Mouse (Mus musculus) testis, adult 2 months (tissue): ENCODE measurements at regions not wholly inside any gene's neighbourhood (a gene's known extent, or its start where the extent isn't known, plus 50 kb on each side); places are given as distances from the start of the nearest gene placed in this dataset.

ENCODE experiments used
- H3K27ac ChIP-seq: fragments of 200-500 bp; 2 replicates; pipeline ENCODE4 v1.5.1; 2012; ENCODE audit warnings: low read depth, low read length; ENCODE audit not compliant: control insufficient read depth, insufficient read depth
- H3K27me3 ChIP-seq: fragments of 200-500 bp; 2 replicates; pipeline ENCODE4 v1.6.1; 2012; ENCODE audit warnings: mild to moderate bottlenecking, low read length, moderate library complexity; ENCODE audit not compliant: control insufficient read depth, insufficient read depth
- H3K36me3 ChIP-seq: fragments of 200-500 bp; 2 replicates; pipeline ENCODE4 v1.6.1; 2012; ENCODE audit warnings: mild to moderate bottlenecking, low read length; ENCODE audit not compliant: control insufficient read depth, insufficient read depth
- H3K4me1 ChIP-seq: fragments of 200-500 bp; 2 replicates; pipeline ENCODE4 v1.6.1; 2012; ENCODE audit warnings: low read length; ENCODE audit not compliant: control insufficient read depth, insufficient read depth
- H3K4me3 ChIP-seq: fragments of 200-500 bp; 2 replicates; pipeline ENCODE4 v1.5.1; 2012; ENCODE audit warnings: low read depth, mild to moderate bottlenecking, low read length, moderate library complexity, mixed read lengths; ENCODE audit not compliant: control insufficient read depth
- CTCF ChIP-seq: fragments of 200-500 bp; IDR thresholded peaks from 2 replicates; pipeline ENCODE4 v1.5.1; 2012; ENCODE audit warnings: low read depth, mild to moderate bottlenecking, inconsistent platforms, low read length, moderate library complexity; ENCODE audit not compliant: control insufficient read depth, insufficient read depth, insufficient replicate concordance
- POLR2A ChIP-seq: fragments of 200-500 bp; IDR thresholded peaks from 2 replicates; pipeline ENCODE4 v1.6.1; 2012; ENCODE audit warnings: low read depth, mild to moderate bottlenecking, inconsistent platforms, low read length, moderate library complexity; ENCODE audit not compliant: control insufficient read depth

DNA sequence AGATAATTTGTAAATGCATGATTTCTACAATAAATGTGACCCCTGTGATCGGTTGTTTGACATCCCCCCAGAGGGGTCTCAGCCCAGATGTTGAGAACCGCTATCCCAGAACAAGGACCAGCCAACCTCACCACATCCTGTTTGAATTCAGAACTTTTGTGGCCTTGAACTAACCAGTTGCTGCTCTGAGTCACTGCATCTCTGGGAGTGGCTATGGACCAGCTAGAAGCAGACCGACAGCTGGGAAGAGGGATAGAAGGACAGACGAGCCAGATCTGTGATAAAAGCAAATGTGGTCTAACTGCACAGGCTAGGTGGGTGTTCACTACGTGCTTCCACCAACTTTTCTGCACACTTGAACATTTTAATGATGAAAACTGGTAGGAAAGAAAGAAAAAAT lies 89.0 kb downstream of the Kctd15 start:
- peaks cover 17% of the 10 kb centered on the region for H3K4me1 ChIP-seq
- no peaks in the 10 kb centered on the region for H3K36me3 ChIP-seq
- no peak overlapping the region for H3K4me3 ChIP-seq
- no peaks in the 10 kb centered on the region for H3K27me3 ChIP-seq
- no peak overlapping the region for H3K27ac ChIP-seq
- TF ChIP-seq POLR2A (no peak), CTCF (no peak)

DNA sequence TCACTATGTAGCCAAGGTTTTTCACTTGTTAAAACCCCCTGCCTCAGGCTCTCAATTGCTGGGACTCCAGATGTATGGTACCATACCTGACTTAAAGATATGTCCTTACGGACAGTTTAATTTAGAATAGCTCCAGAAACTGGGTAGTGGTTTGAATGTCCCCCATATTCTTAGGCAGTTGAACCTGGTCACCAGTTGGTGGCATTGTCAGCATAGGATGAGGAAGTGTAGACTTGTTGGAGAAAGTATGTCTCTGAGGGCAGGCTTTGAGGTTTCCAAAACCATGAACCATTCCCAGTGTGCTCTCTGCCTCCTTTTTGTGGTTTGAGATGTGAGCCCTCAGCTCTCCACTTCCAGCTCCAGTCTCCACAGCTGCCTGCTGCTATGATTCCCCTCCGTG lies 94.4 kb downstream of the Kctd15 start:
- no peaks in the 10 kb centered on the region for H3K4me1 ChIP-seq
- H3K36me3 ChIP-seq = no peaks in the 10 kb centered on the region
- no peak for TF ChIP-seq POLR2A
- no peak for TF ChIP-seq CTCF
- H3K4me3 ChIP-seq = no peak overlapping the region
- H3K27me3 ChIP-seq = no peaks in the 10 kb centered on the region
- no peak overlapping the region for H3K27ac ChIP-seq

DNA sequence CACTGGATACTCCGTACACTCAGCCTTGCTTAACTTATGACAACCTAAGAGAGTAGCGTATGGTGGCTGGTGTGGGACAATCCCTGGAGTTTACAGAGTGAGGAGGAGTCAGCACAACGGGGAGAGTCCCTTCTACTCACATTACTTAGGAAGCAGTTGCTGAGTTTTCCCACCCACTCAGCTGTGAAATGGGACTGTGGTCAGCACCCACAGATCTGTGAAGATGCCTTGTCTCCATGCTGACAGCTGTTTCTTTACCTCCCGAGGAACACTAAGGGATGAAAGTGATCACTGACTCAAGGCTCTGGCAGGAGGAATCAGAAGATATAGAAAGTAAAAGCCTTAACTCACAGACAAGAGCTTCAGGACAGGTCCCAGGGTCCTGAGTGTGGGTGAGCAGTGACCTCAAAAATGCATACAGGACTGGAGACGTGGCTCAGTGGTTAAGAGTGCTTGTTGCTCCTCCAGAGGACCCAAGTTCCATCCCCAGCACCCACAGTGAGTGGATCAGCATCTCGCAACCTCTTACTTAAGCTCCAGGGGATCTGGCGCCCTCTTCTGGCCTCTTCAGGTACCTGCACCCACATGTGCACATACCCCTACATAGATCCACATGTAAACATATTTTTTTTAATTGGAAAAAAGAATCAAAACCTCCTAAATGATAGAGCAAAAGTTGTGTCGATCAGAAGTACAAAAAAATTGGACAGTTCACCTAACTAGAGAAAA lies 97.8 kb downstream of the Kctd15 start:
- no peaks in the 10 kb centered on the region for H3K27me3 ChIP-seq
- H3K4me3 ChIP-seq = no peak overlapping the region
- TF ChIP-seq POLR2A = no peak
- TF ChIP-seq CTCF = peak; percentile 68; the same call in 1 of the 2 replicates
- no peaks in the 10 kb centered on the region for H3K36me3 ChIP-seq
- H3K4me1 ChIP-seq = no peaks in the 10 kb centered on the region
- H3K27ac ChIP-seq = no peak overlapping the region

DNA sequence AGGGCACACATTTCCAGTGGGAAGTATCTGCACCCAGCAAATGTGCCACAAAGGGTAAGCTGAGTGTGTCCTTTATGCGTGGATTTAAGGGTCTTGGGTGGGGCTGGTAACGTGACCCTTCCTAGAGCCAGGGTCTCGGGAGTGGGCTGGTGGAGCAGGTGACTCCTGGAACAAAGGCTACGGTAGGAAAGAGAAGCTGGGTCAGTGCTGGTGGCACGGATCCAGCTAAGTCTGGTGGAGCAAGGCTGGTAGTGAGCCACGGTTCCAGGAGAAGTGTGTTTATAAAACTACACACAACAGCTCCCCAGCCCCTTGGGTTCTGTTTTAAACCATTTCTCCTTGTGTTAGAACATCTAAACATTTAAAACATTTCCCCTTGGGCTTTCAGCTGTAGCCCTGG lies 101.3 kb downstream of the Kctd15 start:
- Histone ChIP-seq H3K4me1 (no peaks in the 10 kb centered on the region), H3K27me3 (no peaks in the 10 kb centered on the region), H3K27ac (no peak overlapping the region), H3K36me3 (no peaks in the 10 kb centered on the region), H3K4me3 (no peak overlapping the region)
- TF ChIP-seq CTCF (no peak), POLR2A (no peak)

DNA sequence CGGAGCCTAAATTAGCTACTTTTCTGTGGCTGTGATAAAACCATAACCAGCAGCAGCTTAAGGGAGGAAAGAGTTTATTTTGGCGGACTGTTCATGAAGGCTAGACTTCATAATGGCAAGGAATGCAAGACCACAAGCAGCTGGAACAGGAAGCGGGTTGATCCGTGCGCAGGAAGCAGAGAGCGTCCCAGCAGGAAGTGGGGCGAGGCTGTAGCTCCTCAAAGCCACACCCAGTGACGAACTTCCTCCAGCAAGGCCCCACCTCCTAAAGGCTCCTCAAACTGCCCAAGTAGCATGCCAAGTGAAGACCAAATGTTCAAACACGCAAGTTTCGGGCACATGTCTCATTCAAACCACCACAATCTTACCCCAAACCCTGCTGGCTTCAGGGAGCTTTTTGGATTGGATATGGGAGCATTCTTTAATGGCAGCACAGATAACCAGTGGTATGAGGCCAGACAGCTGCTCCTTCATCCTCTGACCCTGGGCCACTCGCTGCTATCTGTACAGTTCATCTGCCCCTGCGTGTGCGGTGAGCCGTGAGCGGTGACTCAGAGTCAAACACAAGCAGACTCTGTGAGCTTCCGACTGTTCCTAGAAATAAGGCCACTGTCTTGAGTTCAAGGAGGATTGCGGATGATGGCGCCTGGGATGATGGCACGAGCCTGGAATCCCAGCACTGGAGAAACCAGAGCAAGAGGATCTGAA lies 109.8 kb downstream of the Kctd15 start:
- TF ChIP-seq CTCF (no peak), POLR2A (no peak; the same call in 1 of the 2 replicates)
- Histone ChIP-seq H3K27ac (no peak overlapping the region), H3K4me3 (no peak overlapping the region), H3K4me1 (peaks cover 2% of the 10 kb centered on the region; the same call in 1 of the 2 replicates), H3K27me3 (no peaks in the 10 kb centered on the region), H3K36me3 (no peaks in the 10 kb centered on the region)

DNA sequence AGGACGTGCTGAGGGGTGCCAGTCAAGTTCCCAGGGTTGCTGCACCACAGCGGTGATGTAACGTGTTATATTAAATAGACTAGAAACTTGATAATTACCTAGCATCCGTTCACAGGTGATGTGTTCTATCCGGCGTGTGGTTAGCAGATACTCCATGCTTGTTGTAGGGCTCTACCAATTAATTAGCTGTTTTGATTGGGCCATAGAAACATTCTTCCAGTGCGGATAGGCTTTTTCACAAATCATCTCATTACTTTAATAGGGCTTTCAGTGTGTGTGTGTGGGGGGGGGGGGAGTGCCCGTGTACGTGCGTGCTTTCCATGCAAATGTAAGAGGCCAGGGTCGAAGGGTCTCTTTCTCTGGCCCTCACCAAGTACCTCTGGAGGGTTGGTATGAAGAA lies 110.6 kb downstream of the Kctd15 start:
- TF ChIP-seq POLR2A (no peak), CTCF (no peak)
- Histone ChIP-seq H3K27me3 (no peaks in the 10 kb centered on the region), H3K4me3 (no peak overlapping the region), H3K27ac (no peak overlapping the region), H3K4me1 (peaks cover 2% of the 10 kb centered on the region; the same call in 1 of the 2 replicates), H3K36me3 (no peaks in the 10 kb centered on the region)

DNA sequence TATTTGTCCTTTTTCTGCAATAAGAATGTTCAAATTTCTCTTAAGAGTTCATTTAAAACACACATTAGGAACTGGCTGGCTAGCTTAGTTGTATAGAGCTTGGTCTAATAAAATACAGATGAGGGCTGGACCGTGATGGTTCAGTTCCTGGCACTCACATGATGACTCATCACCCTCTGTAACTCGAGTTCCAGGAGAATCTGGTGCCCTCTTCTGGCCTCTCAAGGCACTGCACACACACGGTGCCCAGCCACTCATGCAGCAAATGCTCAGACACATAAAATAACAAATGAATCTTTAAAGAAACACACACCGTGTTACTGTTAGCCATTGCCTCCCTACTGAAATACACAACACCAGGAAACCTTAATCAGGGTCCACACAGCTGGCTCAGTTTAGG lies 114.6 kb downstream of the Kctd15 start:
- no peaks in the 10 kb centered on the region for H3K27me3 ChIP-seq
- peaks cover 2% of the 10 kb centered on the region; the same call in 1 of the 2 replicates for H3K4me1 ChIP-seq
- H3K36me3 ChIP-seq = no peaks in the 10 kb centered on the region
- H3K4me3 ChIP-seq = no peak overlapping the region
- TF ChIP-seq CTCF (peak; percentile 74; the same call in 1 of the 2 replicates), POLR2A (no peak)
- H3K27ac ChIP-seq = no peak overlapping the region
